Mouse (Mus musculus) ES-Bruce4 (cell line): ENCODE data around the gene 4930404N11Rik.

Experiments used
- CTCF ChIP-seq: IDR thresholded peaks from one replicate; pipeline ENCODE4 v1.8.1; 2011; ENCODE audit warnings: low read depth, low read length
- POLR2A ChIP-seq: IDR thresholded peaks from one replicate; pipeline ENCODE4 v1.8.1; 2011; ENCODE audit warnings: low read length; ENCODE audit not compliant: insufficient read depth

DNA sequence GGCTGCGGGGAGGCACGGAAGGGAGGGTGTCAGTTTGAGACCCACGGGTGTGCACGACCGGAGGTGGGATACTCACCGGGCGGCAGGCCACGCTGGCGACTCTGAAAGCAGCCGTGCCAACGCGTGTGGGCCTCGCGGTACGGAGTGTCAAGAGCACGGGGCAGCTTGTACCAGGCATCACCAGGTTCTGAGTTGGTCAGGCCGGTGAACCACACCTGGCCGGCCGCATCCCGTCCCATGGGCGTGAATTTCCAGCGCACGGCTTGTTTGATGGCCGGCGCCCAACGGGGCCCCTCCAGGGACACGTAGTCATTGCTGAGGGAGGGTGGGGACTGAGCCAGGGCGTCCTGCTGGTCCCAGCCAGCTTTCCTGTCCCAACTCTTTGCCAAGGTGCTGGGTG, 950 bp downstream of the 4930404N11Rik start:
- TF ChIP-seq CTCF, result no peak
- no peak for TF ChIP-seq POLR2A
